Mouse (Mus musculus) hindbrain, postnatal 0 days (tissue): Measurements from ENCODE around the gene Hspg2. TPM values are rescaled to one million over a fixed set of nuclear protein-coding genes. Genes with fewer than 3 reads are reported as not detected.

Source experiments
- ATAC-seq: fragments of 200-750 bp; cut with Nextera tagmentation; 2 replicates; pipeline ENCODE4 v1.8.0; 2017; ENCODE audit warnings: mild to moderate bottlenecking, moderate TSS enrichment, moderate library complexity
- DNase-seq: peaks from one replicate; pipeline ENCODE4 v3.0.0-alpha.2; 2015; ENCODE audit warnings: low spot score
- H3K27ac ChIP-seq: fragments of 300-500 bp; sonication (generic); 2 replicates; pipeline ENCODE4 v1.5.1; 2014; ENCODE audit warnings: mild to moderate bottlenecking
- H3K27me3 ChIP-seq: fragments of 300-500 bp; sonication (generic); 2 replicates; pipeline ENCODE4 v1.6.1; 2014; ENCODE audit warnings: low read length, mixed read lengths; ENCODE audit not compliant: insufficient read depth
- H3K36me3 ChIP-seq: fragments of 300-500 bp; sonication (generic); 2 replicates; pipeline ENCODE4 v1.6.1; 2014; ENCODE audit warnings: low read length, mixed read lengths; ENCODE audit not compliant: insufficient read depth
- H3K4me1 ChIP-seq: fragments of 300-500 bp; sonication (generic); 2 replicates; pipeline ENCODE4 v1.6.1; 2014; ENCODE audit warnings: antibody characterized with exemption, low read length, mixed read lengths; ENCODE audit not compliant: insufficient read depth
- H3K4me2 ChIP-seq: fragments of 300-500 bp; sonication (generic); 2 replicates; pipeline ENCODE4 v1.6.1; 2014; ENCODE audit warnings: low read depth, mild to moderate bottlenecking, low read length, moderate library complexity, mixed read lengths
- H3K4me3 ChIP-seq: fragments of 300-500 bp; sonication (generic); 2 replicates; pipeline ENCODE4 v1.5.1; 2014; ENCODE audit warnings: low read length
- H3K9ac ChIP-seq: fragments of 300-500 bp; sonication (generic); replicated peaks from 2 replicates; pipeline ENCODE4 v1.6.1; 2014; ENCODE audit warnings: mild to moderate bottlenecking, low read length, moderate library complexity, mixed read lengths
- H3K9me3 ChIP-seq: fragments of 300-500 bp; sonication (generic); 2 replicates; pipeline ENCODE4 v1.6.1; 2016; ENCODE audit warnings: low read length, mixed read lengths
- CTCF ChIP-seq: IDR thresholded peaks from 2 replicates; pipeline ENCODE4 v1.5.1; 2016; ENCODE audit warnings: antibody characterized with exemption, control low read depth, low read depth
- WGBS: fragments of 180-500 bp; shearing (Covaris S2); extraction: QIAGEN DNeasy Blood & Tissue Kit; methylation state at CpG from one replicate; pipeline ENCODE4 v1.1.7; 2014; 5-methylcytosine and 5-hydroxymethylcytosine counted together
- polyA plus RNA-seq: library from polyadenylated mRNA; unstranded; fragments of >200 nt; fragmentation: Nextera tagmentation; extraction: Ambion mirVana; gene quantifications from 2 replicates; pipeline ENCODE4 v1.2.1, GENCODE M21; 2015
- total RNA-seq: library from RNA; depleted of rRNA; stranded (reverse); fragments of >200 nt; gene quantifications from 2 replicates; pipeline ENCODE4 v1.2.3, GENCODE M21; 2014

The Hspg2 gene
- total and polyA plus RNA-seq, 2 experiments from 2014 or later = 3.7 to 37.8 TPM

- no peak overlapping the region for H3K4me3 ChIP-seq
- no peaks in the 10 kb centered on the region for H3K9me3 ChIP-seq
- ATAC-seq (no peak), DNase-seq (no peak)
- H3K27me3 ChIP-seq = no peaks in the 10 kb centered on the region
- H3K27ac ChIP-seq = no peak overlapping the region
- no peaks in the 10 kb centered on the region for H3K4me1 ChIP-seq
- 41% methylated on average over 4 of the region's 4 CpGs for WGBS
- no peak overlapping the region for H3K4me2 ChIP-seq
- no peak for TF ChIP-seq CTCF
- no peak overlapping the region for H3K9ac ChIP-seq
- H3K36me3 ChIP-seq = no peaks in the 10 kb centered on the region
Observed at GRCm38 (mm10) chr4:137527368-137527767, 58.8 kb downstream of the Hspg2 start.

GRCm38 (mm10) chr4:137527872-137528271 is 59.3 kb downstream of the Hspg2 start:
- Histone ChIP-seq H3K4me3 (no peak overlapping the region), H3K4me1 (no peaks in the 10 kb centered on the region), H3K4me2 (no peak overlapping the region), H3K9me3 (no peaks in the 10 kb centered on the region), H3K36me3 (no peaks in the 10 kb centered on the region), H3K27ac (no peak overlapping the region), H3K9ac (no peak overlapping the region), H3K27me3 (no peaks in the 10 kb centered on the region)
- DNase-seq = no peak
- TF ChIP-seq CTCF = no peak
- no peak for ATAC-seq
- 80% methylated on average over 6 of the region's 6 CpGs for WGBS

- 67% methylated on average over 14 of the region's 14 CpGs for WGBS
Observed at GRCm38 (mm10) chr4:137540356-137540755, 71.8 kb downstream of the Hspg2 start.

GRCm38 (mm10) chr4:137542968-137543367 is 74.4 kb downstream of the Hspg2 start:
- 93% methylated on average over 10 of the region's 10 CpGs for WGBS
- H3K36me3 ChIP-seq = no peaks in the 10 kb centered on the region
- H3K9ac ChIP-seq = no peak overlapping the region
- no peak for DNase-seq
- ATAC-seq = no peak
- H3K4me2 ChIP-seq = no peak overlapping the region
- no peaks in the 10 kb centered on the region for H3K9me3 ChIP-seq
- H3K4me3 ChIP-seq = no peak overlapping the region
- TF ChIP-seq CTCF = no peak
- no peak overlapping the region for H3K27ac ChIP-seq
- H3K27me3 ChIP-seq = no peaks in the 10 kb centered on the region
- H3K4me1 ChIP-seq = no peaks in the 10 kb centered on the region

More at GRCm38 (mm10) chr4:137540356-137540755, 71.8 kb downstream of the Hspg2 start:
- Histone ChIP-seq H3K4me3 (no peak overlapping the region), H3K36me3 (no peaks in the 10 kb centered on the region), H3K27me3 (no peaks in the 10 kb centered on the region), H3K4me2 (no peak overlapping the region), H3K9ac (no peak overlapping the region), H3K9me3 (no peaks in the 10 kb centered on the region), H3K27ac (no peak overlapping the region), H3K4me1 (no peaks in the 10 kb centered on the region)
- DNase-seq (no peak), ATAC-seq (no peak)
- TF ChIP-seq CTCF = no peak

- Histone ChIP-seq H3K4me3 (no peak overlapping the region), H3K27me3 (no peaks in the 10 kb centered on the region), H3K9me3 (no peaks in the 10 kb centered on the region), H3K4me1 (no peaks in the 10 kb centered on the region), H3K27ac (no peak overlapping the region), H3K9ac (no peak overlapping the region), H3K4me2 (no peak overlapping the region), H3K36me3 (no peaks in the 10 kb centered on the region)
- TF ChIP-seq CTCF = no peak
- ATAC-seq (no peak), DNase-seq (no peak)
- 96% methylated on average over 9 of the region's 9 CpGs for WGBS
Observed at GRCm38 (mm10) chr4:137545568-137545967, 77.0 kb downstream of the Hspg2 start.

GRCm38 (mm10) chr4:137546003-137546525 is 77.5 kb downstream of the Hspg2 start:
- Histone ChIP-seq H3K27me3 (no peaks in the 10 kb centered on the region), H3K4me3 (no peak overlapping the region), H3K4me2 (no peak overlapping the region), H3K36me3 (no peaks in the 10 kb centered on the region), H3K4me1 (no peaks in the 10 kb centered on the region), H3K27ac (no peak overlapping the region), H3K9me3 (no peaks in the 10 kb centered on the region), H3K9ac (no peak overlapping the region)
- DNase-seq (peak; percentile 62), ATAC-seq (no peak)
- 74% methylated on average over 5 of the region's 5 CpGs for WGBS
- TF ChIP-seq CTCF = peak; percentile 73

- 95% methylated on average over 17 of the region's 17 CpGs for WGBS
- Histone ChIP-seq H3K9me3 (no peaks in the 10 kb centered on the region), H3K27me3 (no peaks in the 10 kb centered on the region), H3K9ac (no peak overlapping the region), H3K4me3 (no peak overlapping the region), H3K4me2 (no peak overlapping the region), H3K4me1 (no peaks in the 10 kb centered on the region), H3K36me3 (no peaks in the 10 kb centered on the region), H3K27ac (no peak overlapping the region)
- DNase-seq (no peak), ATAC-seq (no peak)
- TF ChIP-seq CTCF = no peak
Observed at GRCm38 (mm10) chr4:137553466-137553865, 84.9 kb downstream of the Hspg2 start.
